Mouse (Mus musculus): ENCODE measurements around the gene Clk3.
A peak's percentile ranks its signal among the peaks of the same experiment; 100 is the strongest.

Gene Clk3

DNA sequence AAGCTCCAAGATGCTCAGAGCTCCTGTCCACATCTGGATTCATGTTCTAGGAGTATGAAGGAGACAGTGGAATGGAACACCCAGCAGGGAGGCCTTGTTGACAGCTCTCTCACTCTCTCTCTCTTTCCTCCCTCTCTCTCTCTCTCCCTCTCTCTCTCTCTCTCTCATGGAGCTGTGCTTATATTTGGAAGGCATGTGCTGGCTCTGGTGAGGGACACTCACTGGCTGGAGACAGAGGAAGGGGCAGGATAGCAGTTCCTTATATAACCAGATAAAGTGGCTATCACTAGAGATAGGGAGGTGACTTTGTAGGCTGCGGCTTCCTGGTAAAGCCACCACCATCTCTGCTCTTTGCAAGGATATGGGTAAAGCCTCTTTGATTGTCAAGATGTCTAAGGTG is 4.6 kb upstream of the Clk3 start:
- no peak for DNase-seq (ENCODE audit: low spot score in 2 of 2)

DNA sequence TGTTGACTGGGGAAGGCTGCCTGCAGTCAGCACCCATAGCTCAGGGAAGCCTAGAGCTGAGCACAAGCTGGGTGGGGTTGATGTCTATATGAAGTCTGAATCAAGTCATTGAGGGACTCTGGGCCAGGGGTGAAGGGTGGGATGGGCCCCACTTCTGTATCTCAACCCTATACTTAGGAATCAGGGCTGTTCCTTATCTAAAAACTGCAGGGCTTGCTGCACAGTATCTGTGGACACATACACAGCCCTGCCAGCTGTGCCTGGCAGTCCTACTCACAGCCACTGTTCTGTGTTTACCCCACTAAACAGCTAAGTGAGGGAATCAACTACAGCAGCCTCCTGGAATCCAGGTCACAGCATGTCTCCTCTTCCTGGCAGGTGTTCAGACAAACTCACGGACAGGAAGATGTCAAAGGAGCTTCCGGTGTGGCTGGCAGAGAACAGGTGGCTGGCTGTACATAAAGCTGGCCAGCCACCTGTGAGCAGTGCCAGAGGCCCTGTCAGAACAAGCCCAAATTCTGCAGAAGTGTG is 3.9 kb upstream of the Clk3 start:
- no peak for DNase-seq (ENCODE audit: low spot score in 2 of 2)

DNA sequence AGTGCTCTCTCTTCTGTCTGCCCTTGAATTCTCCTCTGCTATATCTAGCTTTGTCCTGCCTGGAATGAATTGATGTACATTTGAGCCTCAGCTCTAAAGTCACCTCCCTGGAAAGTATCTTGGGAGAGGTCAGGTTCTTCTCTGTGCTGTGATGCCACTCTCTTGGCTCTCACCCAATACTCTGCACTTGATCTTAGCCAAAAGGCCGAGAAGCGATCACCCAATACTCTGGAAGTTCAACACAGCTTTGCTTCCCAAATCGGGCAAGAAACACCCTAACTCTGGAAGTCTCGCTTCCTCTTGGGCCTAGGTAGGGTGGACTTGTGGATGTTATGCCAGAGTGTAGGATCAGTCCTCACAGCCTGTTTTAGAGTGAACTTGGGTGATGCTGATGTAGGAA is 1.6 kb upstream of the Clk3 start:
- no peak for DNase-seq (ENCODE audit: low spot score in 2 of 2)

DNA sequence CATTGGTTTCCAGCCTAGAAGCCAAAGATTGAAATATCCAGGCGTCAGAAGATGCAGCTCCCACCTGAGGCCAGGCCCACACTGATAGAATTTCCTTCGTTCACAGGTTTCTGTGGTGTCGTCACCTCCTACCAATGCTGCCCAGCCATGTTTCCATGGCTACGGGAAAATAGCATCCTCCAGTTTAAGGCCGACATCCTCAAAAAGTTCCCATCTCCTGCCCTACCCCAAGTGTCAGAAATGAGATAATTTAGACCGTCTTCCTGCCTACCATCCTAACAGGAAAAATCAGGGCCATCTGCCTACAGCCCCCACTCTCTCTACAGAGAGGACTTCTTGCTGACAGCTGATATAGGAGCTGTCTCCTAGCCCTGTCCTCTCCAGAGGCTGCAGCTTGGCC is 771 bp upstream of the Clk3 start:
- DNase-seq (ENCODE audit: low spot score in 2 of 2), result peak in 1 of 2 experiments; percentile 48

DNA sequence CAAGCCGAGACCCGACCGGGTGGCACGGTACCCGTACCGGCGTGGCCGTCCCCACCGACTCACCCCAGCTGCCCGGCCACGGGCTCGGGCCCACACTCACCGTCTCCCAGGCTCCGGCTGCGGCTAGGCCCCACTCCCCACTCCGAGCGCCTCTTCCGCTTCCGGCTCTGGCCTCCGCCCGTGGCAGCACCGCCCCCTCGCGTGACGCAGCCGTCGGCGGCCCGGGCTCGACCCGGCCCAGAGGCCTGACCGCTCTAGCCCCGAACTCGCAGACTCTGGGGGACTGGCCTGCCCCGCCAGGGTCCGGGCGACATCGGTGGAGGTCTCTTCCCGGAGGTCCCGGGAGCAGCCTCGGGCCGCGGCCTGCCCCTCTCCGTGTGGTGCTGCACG is 691 bp downstream of the Clk3 start:
- DNase-seq (ENCODE audit: low spot score in 2 of 2), result peak; percentile 80 to 91

DNA sequence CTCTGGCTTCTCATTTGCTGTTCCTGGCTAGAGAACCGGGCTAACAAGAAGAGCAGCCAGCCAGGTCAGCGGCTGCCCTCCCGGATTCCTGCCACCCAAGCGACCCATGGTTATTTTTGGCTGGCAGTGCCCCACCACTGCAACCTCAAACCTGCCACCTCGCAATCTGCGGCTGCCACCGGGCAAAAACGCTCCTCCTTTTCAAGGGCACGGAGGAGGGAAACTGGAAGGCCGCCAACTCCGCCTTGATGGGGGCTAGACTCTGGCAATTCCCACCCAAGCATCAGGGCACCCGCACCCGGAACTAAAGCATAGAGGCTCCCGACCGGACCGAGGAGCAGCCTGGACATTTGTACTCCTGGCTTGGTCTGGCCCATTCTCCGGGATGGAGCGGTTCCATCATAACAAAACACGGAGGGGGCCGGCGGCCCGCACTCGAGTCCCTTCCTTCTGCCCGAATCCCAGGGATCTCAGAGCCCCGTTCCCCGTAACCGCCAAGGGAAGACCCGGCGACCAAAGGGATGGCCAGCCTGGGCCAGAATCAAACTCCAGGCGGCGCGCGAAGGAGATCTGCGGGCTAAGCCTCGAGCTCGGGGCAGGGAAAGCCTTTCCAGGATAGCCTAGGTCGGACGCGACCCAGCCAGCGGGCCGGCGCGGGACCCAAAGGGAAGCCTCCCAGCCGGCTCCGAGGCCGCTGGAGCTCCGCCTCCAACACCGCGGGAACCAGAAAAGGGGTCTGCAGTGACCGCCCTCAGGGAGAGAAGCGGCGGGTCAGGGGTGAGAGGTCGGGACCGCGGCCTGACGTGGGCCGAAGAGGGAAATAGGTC is 1.3 kb downstream of the Clk3 start:
- DNase-seq (ENCODE audit: low spot score in 2 of 2), result peak; percentile 69 to 77

DNA sequence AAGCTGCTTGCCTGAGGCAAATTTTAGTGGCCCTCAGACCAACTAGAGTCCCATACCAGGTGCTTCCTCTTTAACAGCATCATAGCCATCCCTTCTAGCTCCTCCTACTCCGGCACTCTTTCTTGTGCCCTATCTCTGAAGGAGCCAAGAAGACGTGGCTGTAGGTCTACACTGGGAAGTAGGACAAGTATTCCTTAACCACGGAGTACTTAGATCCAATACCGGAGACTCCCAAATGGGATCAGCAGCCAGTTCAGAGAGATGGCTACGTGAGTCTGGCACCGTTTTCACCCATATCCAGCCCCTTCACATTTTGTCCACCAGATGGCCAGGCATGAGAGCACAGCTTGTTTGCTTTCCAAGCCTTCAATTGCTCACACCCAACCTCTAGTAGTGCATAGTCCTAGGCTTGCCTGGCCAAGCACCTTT is 3.1 kb downstream of the Clk3 start:
- DNase-seq (ENCODE audit: low spot score in 2 of 2), result no peak

DNA sequence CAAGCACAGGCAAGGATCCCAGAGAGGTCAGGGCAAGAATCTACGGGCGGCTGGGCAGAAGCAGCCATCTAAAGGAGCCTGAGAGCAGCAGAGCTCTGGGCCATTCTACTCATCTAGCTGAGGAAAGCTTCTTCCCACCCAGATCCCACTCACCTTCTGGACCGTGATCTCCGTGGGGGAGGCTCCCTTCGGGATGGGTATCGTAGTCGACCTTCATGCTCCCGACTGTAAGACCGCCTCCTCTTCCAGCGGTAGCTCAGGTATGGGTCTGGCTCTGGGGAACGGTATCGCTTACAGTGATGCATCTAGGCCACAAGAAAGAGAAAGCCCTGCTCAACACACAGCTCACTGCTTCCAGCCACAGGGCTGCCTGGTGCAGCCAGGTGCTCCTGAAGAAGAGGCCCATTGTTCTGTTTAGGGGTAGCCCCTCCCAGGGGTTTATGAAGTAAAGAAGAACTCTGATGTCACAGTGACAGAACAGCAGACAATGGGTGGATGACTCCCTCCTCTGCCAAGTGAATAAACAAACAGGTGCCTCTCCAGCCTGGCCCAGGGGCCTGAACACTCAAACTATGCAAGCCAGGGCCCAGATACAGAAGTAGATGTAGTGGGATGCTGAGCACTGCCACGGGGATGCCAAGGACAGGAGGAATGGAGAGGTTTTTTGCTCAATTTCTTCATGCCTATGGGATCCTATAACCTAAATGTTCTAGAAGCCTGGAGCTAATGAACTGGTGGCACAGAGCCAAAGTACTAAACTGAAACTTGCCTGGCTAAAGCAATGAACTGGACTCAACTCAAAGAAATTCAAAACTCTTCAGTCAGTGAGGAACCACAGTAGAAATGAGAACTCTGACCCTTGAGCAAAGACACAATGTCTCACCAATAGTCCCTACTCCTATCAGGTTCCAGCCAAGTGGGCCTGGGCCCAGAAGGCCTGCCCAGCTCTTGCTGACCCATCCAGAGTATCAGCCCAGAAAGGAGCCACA is 3.8 kb downstream of the Clk3 start:
- DNase-seq (ENCODE audit: low spot score in 2 of 2), result no peak

DNA sequence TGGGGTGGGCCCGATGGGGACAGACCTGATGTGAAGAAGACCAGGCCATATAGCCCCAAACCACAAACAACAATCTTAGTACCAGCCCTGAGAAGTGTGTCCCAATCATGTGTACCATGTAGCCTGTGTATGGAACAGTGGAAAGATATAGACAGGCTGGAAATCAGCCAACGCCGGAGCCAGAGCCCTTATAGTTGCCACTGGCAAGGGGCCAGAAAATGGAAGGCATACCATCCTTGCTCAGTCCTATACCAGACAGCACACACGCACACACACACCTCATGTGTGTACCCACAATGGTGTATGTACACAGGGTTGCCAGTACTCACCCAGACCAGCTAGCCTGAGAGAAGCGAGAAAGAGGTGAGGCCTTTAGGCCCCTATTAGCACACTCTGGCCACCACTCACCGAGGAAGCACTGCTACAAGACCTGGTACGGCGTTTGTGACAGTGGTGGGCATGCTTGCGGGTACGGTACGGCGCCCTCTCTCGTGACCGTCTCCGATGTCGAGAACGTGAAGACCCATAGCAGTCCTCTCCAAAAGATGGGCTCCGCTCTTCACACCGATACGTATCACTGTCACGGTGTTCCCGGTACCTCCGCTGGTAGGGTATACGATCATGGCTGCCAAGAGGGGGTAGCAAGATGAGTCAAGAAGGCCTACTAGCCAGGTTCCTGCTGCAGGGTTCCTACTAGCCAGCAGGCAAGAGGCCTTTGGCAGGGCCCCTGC is 5.1 kb downstream of the Clk3 start:
- DNase-seq (ENCODE audit: low spot score in 2 of 2), result no peak

DNA sequence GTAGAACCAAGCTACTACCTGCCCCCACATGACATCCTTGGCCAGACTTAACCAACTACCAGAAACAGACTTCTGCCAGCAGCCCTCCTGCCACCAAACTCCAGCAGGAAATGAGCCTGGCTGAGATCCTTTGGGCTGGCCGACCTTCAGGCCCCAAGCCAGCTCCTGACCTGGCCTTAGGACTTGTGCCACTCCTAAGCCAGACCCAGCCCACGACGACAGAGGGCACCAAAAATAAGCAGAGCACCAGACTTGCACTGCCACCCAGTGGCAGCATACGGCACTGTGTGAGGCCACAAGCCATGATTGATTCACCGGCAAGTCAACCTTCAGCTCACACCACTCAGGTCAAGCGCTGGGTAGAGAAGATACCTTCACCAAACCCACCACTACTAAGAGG is 6.4 kb downstream of the Clk3 start:
- DNase-seq (ENCODE audit: low spot score in 2 of 2), result peak in 1 of 2 experiments; percentile 56

DNA sequence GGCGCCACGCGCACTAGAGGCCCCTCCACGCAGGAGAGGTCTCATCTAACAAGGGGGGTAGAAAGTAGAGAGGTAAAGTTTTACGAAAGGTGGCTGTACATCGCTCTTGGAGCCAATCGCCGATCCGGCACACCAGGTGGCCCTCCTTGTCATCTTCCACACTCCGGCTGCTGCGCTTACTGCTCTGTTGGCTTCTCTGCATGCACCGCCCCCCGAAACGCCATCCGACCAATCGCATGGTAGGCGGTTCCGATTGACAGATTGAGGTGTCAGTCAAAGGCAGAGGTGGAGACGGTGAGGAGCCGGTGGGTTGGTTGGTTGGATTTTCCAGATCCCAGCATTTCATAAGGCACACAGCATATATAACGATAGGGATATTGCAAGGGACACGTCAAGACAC is 7.1 kb downstream of the Clk3 start:
- DNase-seq (ENCODE audit: low spot score in 2 of 2), result no peak

DNA sequence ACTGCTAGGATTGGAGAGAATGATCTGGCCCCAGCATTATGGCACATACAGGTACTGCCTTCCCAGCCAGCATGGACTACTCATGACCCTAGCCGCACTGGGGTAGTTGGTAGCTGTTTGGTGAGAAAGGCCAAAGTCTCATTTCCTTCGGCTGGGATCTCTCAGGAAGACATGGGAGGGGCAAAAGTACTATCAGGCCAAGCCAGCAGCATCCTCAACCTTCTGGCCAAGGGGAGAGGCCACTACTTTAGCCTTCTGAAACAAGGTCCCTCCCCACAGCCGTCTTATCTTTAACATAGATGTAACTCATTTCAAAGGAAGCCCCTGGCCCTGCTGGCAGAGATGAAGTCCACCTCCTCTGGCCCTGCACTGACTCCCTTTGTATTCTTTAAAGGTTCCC is 8.1 kb downstream of the Clk3 start:
- no peak for DNase-seq (ENCODE audit: low spot score in 2 of 2)

DNA sequence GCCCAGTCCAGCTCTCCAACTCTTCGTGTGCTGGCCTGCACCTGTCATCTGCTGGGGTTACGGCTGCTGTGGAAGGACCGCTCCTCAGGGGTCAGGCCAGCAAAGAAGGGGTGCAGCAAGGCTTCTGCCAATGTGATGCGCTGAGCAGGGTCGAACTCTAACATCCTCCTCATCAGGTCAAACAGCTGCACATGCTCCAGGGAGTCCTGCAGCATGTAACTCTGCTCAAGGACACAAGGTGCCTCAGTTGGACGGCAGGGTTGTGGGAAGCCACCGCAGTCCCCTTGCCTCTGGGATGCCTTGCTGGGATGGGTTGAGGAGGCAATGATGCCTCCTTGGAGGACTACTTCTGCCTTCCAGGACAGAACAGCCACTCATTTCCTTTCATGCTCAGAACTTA is 14.8 kb downstream of the Clk3 start:
- DNase-seq (ENCODE audit: low spot score in 2 of 2), result no peak

DNA sequence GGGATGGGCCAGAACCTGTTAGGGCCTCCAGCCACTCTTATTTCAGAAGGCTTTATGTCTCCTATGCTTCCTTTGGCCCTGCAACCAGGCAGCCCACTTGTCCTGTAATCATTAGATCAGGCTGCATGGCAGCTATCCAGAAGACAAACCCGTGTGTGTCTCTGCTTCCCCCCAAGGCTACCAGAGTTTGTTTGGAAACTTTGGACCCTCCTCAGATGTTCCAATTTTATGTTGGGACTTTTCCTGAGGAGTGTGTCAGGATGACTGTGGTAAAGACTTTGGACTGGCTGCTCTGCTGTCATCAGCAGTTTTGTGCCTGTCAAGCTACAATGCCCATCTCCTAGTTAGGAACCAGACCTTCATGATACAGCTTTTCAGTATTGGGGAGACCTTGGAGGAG is 16.8 kb downstream of the Clk3 start:
- DNase-seq (ENCODE audit: low spot score in 2 of 2), result no peak

DNA sequence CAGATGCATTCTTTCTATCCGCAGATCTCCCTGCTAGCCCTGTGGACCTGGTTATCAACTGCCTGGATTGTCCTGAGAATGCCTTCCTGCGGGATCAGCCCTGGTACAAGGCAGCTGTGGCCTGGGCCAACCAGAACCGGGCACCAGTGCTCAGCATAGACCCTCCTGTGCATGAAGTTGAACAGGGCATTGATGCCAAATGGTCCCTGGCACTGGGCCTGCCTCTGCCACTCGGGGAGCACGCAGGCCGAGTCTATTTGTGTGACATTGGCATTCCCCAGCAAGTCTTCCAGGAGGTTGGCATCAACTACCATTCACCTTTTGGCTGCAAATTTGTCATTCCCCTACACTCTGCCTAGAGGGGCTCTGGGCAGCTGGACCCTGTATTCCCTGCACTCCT is 17.5 kb downstream of the Clk3 start:
- no peak for DNase-seq (ENCODE audit: low spot score in 2 of 2)

DNA sequence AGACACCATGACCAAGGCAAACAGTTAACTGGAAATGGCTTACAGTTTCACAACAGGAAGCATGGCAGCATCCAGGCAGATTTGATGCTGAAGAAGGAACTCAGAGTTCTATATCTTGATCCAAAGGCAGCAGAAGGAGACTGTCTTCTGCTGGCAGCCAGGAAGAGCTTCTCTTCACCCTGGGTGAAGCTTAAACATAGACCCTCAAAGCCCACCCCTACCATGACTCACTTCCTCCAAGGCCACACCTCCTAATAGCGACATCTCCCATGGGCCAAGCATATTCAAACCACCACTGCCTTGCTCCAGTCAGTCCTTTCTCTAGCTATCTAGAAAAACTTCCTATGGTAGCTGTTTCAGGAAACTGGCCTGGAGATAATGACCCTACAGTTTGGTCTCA is 18.6 kb downstream of the Clk3 start:
- DNase-seq (ENCODE audit: low spot score in 2 of 2), result no peak

DNA sequence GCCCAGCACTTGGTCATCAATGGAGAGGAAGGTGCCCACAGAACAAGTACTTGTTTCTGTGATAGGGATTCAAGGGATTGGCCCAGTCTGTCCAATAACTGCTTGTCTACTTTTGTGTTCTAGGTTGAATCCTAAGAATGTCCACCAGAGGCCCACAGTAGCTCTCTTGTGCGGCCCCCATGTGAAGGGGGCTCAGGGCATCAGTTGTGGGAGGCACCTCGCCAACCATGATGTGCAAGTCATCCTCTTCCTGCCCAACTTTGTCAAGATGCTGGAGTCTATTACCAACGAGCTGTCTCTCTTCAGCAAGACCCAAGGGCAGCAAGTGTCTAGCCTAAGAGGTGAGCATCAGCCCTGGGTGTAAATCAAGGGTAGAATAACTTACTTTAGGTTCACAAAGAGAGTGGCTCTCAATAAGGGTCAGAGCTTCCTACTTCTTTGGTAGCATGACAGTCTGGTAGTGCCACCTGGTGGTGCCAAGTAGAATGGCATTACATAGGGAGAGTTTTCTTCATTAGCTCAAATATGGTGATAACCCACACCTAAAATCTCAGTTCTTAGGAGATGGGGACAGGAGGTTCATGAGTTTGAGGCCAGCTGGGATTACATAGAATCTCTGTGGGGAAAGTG is 21.1 kb downstream of the Clk3 start:
- no peak for DNase-seq (ENCODE audit: low spot score in 2 of 2)

DNA sequence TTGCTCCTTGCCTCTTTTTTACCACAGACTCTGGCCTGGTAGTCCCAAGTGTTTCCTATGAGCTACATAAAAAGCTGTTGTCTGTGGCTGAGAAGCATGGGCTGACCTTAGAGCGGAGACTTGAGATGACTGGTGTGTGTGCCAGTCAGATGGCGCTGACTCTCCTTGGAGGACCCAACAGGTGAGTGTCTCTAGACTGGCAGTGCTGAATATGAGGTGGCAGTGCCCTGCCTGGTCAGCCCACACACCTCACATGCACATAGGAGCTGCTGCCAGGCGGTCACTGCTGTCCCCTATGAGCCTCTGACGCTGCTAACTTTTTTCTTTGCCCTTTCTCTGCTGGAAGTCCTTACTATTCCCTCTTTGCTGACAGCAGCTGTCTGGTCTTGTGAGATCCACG is 25.8 kb downstream of the Clk3 start:
- no peak for DNase-seq (ENCODE audit: low spot score in 2 of 2)

DNA sequence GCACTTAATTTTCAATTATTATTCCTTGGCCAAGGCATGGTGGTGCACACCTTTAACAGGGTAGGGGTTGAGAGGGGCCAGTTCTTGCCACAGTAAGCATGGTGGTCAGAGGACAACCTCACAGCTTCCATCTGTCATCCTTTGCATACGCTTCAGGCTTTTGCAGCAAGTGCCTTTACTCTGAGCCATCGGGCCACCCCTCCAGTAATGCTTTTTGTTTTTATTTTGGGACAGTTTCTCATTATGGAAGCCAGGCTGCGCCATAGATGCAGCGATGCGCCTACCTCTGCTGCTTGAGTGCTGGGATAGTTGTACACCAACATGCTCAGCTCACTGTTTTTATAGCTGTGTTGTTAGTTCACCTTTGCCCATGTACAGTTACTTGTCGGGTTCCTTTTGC is 32.1 kb downstream of the Clk3 start:
- DNase-seq (ENCODE audit: low spot score in 2 of 2), result no peak

DNA sequence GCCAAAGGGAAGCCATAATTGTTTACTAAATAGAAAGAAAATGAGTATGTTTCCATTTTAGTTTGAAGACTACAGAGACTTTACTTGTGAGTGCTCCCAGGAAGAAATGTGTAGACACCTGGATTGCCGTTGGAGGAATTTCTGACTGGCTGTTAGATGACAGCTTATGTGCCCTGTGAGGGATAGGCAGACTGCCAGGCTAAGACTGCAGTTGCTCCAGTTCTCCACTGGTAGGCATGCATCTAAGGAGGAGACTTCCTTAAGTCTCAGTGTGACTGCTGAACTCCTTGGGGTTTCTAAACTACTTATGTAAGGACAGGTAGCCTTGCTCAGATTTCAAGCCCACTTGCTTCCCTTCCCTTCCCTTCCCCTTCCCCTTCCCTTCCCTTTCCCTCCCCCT is 37.3 kb downstream of the Clk3 start:
- DNase-seq (ENCODE audit: low spot score in 2 of 2), result no peak

DNA sequence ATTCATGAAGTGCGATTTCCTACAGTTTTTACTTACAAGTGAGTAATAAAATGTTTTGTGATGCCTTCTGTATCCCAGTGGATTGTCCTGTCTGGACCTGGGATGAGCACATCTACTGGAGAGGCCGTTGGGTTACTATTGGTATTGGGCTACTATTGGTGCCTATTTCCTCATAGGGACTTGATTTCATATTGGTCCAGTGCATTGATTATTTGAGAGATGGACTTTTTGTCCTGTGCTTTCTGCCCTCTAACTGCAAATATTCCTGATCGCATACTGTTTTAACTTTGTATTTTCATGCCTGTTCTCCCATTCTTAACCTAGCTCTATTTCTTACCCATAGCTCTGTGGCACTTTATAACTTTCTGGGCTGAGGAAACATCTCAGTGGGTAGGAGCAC is 41.0 kb downstream of the Clk3 start:
- no peak for DNase-seq (ENCODE audit: low spot score in 2 of 2)
